8 mouse cellular contexts compared by ENCODE assay signal in the genomic region with DNA sequence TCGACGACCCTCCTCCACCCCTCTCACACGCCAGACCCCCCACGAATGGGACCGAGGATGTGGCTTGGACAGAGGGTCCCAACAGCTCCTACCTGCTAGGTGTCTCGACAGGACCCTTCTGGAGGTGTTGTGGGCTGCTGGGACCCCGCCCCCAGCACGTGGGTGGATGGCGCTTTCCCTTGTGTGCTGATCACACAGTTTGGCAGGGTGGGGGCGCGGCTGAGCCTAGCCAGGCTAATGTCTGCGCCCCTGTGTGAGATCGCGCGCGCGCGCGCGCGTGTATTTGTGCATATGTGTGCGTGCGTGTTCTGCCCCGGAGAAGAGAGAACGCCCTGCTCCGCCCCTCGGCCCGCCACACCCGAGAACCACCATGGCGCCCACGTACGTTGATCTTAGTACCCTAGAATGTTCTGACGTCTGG. TPM values are rescaled to one million over a fixed set of nuclear protein-coding genes. Genes with fewer than 3 reads are reported as not detected.
DNase-seq lines count a peak whose midpoint lies in the region; ATAC-seq lines count a peak whose summit lies in the region.

Syt5 (minus strand) TSS at position 321 of the 421 bp plus-strand sequence.

- H3K4me2 ChIP-seq in midbrain, embryonic 16.5 days (ENCODE audit: low read length) = peak within 1 kb of the TSS; percentile 90

- H3K27ac ChIP-seq in midbrain, embryonic 16.5 days (ENCODE audit: low read length) = peak within 1 kb of the TSS; percentile 95

- 5% methylated on average over 33 of the region's 33 CpGs for WGBS in midbrain, embryonic 16.5 days

- H3K9ac ChIP-seq in midbrain, embryonic 16.5 days (ENCODE audit: low read depth, low read length) = peak within 1 kb of the TSS; percentile 78

- peaks cover 10% of the 10 kb centered on the region for H3K4me1 ChIP-seq in midbrain, embryonic 16.5 days (ENCODE audit: control insufficient read depth, insufficient read depth, low read length)

- H3K27me3 ChIP-seq in midbrain, embryonic 16.5 days (ENCODE audit: control insufficient read depth, insufficient read depth, low read depth, low read length) = no peaks in the 10 kb centered on the region

- peak within 1 kb of the TSS; percentile 63 for H3K4me3 ChIP-seq in midbrain, embryonic 16.5 days (ENCODE audit: low read depth, low read length)

- peak; percentile 90 for ATAC-seq in midbrain, embryonic 16.5 days

- DNase-seq in kidney, postnatal 4 days = peak; percentile 41 to 55
- DNase-seq in kidney, adult 9 months = no peak
- DNase-seq in cerebellum, adult 8-10 months = peak; percentile 29
- DNase-seq in frontal cortex, postnatal 14 days (ENCODE audit: low spot score in 2 of 2) = peak; percentile 60 to 69
- DNase-seq in left cerebral cortex, adult 8-10 months (ENCODE audit: low spot score in 2 of 2) = peak; percentile 56 to 83
- no peak for DNase-seq in ovary, postnatal 10 days (ENCODE audit: low spot score)
- no peak for DNase-seq in adrenal gland, postnatal 14 days

- H3K9me3 ChIP-seq in midbrain, embryonic 16.5 days (replicated peaks; ENCODE audit: control insufficient read depth, low read length, poor library complexity, severe bottlenecking) = no peaks in the 10 kb centered on the region

- no peaks in the 10 kb centered on the region for H3K36me3 ChIP-seq in midbrain, embryonic 16.5 days (ENCODE audit: control insufficient read depth, insufficient read depth, low read length)

RNA-seq across cellular contexts. Expression of gene Syt5, which starts in this region (rescaled TPM):
- total RNA-seq in left cerebral cortex, adult 8-10 months (2022) = 100 to 1,000 TPM; 251 to 286 (median 266) TPM
- 185 and 186 TPM in 2 replicates for polyA plus RNA-seq in midbrain, embryonic 16.5 days (2015; fragmentation: Nextera tagmentation; extraction: Ambion mirVana)
- total RNA-seq in adrenal gland, postnatal 14 days (2021) = 8.2 and 11.6 TPM in 2 replicates

Comparison
In these comparisons a context has a peak if more than half of its experiments do, and no peak if none do; other contexts are left out.
1. RNA of gene Syt5 (total RNA-seq): 251 to 286 TPM in left cerebral cortex, adult 8-10 months; 8.2 to 11.6 TPM in adrenal gland, postnatal 14 days; every median in the first group is over 10 times any median in the second.
2. DNase-seq: peak in kidney, postnatal 4 days (2 of 2), cerebellum, adult 8-10 months (single experiment), frontal cortex, postnatal 14 days (2 of 2) and left cerebral cortex, adult 8-10 months (2 of 2); none in kidney, adult 9 months (single experiment), ovary, postnatal 10 days (single experiment) and adrenal gland, postnatal 14 days (single experiment).